Mouse (Mus musculus) hindbrain, embryonic 14.5 days (tissue): ENCODE data around the gene Pax7. TPM values are rescaled to one million over a fixed set of nuclear protein-coding genes. Genes with fewer than 3 reads are reported as not detected.

Experiments
- ATAC-seq: fragments of 200-750 bp; cut with Nextera tagmentation; 2 replicates; pipeline ENCODE4 v1.8.0; 2017; ENCODE audit warnings: moderate number of reproducible peaks, mild to moderate bottlenecking, moderate TSS enrichment, moderate library complexity; ENCODE audit not compliant: low FRiP score
- DNase-seq: peaks from one replicate; pipeline ENCODE4 v3.0.0-alpha.2; 2015; ENCODE audit warnings: low spot score
- H3K27ac ChIP-seq: fragments of 300-500 bp; sonication (generic); 2 replicates; pipeline ENCODE4 v1.5.1; 2014; ENCODE audit warnings: mild to moderate bottlenecking, moderate library complexity
- H3K27me3 ChIP-seq: fragments of 300-500 bp; sonication (generic); 2 replicates; pipeline ENCODE4 v1.6.1; 2014; ENCODE audit warnings: mild to moderate bottlenecking, low read length, mixed read lengths; ENCODE audit not compliant: control insufficient read depth, insufficient read depth
- H3K36me3 ChIP-seq: fragments of 300-500 bp; sonication (generic); replicated peaks from 2 replicates; pipeline ENCODE4 v1.6.1; 2014; ENCODE audit not compliant: control insufficient read depth, insufficient read depth
- H3K4me1 ChIP-seq: fragments of 300-500 bp; sonication (generic); replicated peaks from 2 replicates; pipeline ENCODE4 v1.6.1; 2014; ENCODE audit warnings: antibody characterized with exemption, low read length, mixed read lengths; ENCODE audit not compliant: control insufficient read depth, insufficient read depth
- H3K4me2 ChIP-seq: fragments of 300-500 bp; sonication (generic); replicated peaks from 2 replicates; pipeline ENCODE4 v1.6.1; 2014; ENCODE audit warnings: mild to moderate bottlenecking, moderate library complexity
- H3K4me3 ChIP-seq: fragments of 300-500 bp; sonication (generic); replicated peaks from 2 replicates; pipeline ENCODE4 v1.5.1; 2014; ENCODE audit warnings: mild to moderate bottlenecking, low read length
- H3K9ac ChIP-seq: fragments of 300-500 bp; sonication (generic); 2 replicates; pipeline ENCODE4 v1.6.1; 2014
- H3K9me3 ChIP-seq: fragments of 300-500 bp; sonication (generic); 2 replicates; pipeline ENCODE4 v1.6.1; 2016; ENCODE audit warnings: low read length; ENCODE audit not compliant: control insufficient read depth
- WGBS: fragments of 180-500 bp; shearing (Covaris S2); extraction: QIAGEN DNeasy Blood & Tissue Kit; methylation state at CpG from one replicate; pipeline ENCODE4 v1.1.7; 2014; 5-methylcytosine and 5-hydroxymethylcytosine counted together
- polyA plus RNA-seq: library from polyadenylated mRNA; unstranded; fragments of >200 nt; fragmentation: Nextera tagmentation; extraction: Ambion mirVana; gene quantifications from 2 replicates; pipeline ENCODE4 v1.2.1, GENCODE M21; 2014

Pax7 gene
- polyA plus RNA-seq, 1 experiment from 2014 or later = 0.24 TPM

DNA sequence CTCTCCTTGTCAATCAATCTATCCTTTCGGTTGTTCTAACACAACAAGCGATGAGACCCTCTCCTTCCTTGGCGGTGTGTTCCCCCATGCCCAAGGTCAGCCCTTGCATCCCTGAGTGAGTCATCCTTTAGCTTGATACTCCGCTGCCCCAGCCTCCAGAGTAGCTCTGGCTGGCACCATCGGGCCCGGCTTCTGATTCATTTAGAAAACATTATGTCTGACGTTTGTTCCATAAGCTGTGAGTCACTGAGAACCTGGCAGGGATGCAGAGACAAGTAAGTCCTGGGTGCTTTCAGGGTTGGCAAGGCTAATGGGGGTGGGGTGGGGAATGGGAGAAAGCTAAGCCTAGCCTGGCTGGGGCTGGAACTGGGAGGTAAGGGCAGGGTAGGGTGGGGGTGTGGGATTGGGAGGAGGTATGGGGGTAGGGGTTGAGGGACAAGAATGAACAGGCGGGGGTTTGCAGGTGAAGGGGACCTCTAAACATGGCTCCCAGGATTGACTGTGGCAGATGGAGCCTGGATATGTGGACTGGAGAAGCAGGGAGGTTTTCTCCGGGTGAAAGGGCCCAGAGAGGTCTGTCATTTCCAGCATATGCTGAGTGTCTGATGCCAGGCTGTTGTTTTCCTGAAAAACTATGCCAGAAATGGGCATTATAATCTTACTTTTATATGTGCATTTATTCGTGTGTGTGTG, 116.7 kb downstream of the Pax7 start:
- ATAC-seq = no peak
- DNase-seq = no peak
- Histone ChIP-seq H3K4me3 (no peak overlapping the region), H3K9me3 (no peaks in the 10 kb centered on the region), H3K4me1 (no peaks in the 10 kb centered on the region), H3K4me2 (no peak overlapping the region), H3K36me3 (no peaks in the 10 kb centered on the region), H3K27me3 (no peaks in the 10 kb centered on the region), H3K9ac (no peak overlapping the region), H3K27ac (no peak overlapping the region)
- 86% methylated on average over 10 of the region's 10 CpGs for WGBS

DNA sequence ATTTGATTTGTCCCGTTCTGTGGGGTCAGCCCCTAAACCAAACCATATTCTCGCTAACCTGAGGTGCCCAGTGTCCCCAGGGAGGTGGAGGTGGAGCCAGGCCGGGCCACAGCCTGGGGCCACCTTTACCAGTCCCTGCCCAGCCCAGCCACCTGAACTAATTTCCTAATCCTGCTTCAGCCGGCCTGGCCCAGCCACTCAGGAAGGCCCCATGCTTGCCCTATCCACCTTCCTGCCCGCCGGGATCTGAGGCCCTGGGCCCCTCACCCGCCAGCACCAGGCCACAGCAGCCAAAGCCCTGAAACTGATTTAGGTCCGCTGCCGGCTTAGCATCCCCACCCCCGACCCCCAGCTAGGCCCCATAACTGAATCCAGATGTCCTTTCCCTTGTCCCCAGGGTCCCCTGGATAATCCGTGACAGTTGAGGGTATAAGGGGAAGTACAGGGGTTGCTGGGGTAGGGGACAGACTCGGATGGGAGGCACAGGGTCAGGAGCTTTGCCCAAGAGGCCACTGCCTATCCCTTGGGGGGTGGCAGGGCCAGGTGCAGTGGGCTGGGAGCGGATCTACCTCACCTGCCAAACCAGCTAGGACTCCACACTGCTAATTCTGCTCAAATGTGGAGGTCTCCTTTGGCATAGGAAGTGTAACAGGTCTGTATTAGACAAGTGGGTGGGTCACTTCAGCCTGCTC, 117.9 kb downstream of the Pax7 start:
- Histone ChIP-seq H3K4me1 (peaks cover 9% of the 10 kb centered on the region), H3K9me3 (no peaks in the 10 kb centered on the region), H3K36me3 (no peaks in the 10 kb centered on the region), H3K27me3 (no peaks in the 10 kb centered on the region), H3K4me2 (no peak overlapping the region), H3K27ac (no peak overlapping the region), H3K4me3 (no peak overlapping the region), H3K9ac (no peak overlapping the region)
- ATAC-seq = no peak
- DNase-seq = no peak
- WGBS = 47% methylated on average over 13 of the region's 13 CpGs

DNA sequence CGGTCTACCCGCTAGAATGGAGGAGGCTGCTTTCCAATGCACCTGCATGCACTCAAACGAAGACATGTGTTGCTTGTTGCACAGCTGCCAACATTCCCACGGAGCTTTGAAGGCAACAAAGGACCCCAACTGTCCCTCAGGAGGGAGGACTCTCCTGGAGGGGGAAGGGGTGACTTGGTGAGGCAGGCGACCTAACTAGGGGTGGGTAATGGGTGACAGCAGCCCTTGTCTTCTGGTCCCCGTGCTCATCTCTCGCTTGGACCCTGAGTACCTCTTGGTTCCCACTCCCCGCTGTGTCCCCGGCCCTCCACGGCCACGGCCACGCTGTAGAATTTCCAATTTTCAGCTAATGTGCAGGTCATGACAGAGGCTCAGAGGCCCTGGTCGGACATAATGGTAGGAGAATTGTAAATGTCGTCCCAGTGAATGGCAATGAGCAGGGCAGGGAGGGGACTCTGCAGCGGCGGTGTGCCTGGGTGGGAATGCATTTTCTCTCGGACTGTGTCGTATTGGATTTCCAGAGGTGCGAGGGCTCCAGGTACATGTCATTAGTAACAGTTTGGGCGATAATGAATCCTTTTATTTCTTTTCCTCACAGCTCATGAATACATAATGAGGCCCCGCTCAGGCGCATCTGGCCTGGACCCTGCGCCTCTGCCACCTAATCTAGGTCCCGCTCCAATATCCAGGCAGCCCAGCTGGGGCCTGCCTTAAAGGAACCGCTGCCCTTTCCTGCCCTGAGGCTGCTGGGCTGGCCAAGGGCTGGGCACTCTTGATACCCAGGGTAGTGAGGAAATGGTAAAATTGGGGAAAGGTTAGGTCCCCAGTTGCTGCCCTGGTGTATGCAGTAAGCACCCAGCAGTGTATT, 122.6 kb downstream of the Pax7 start:
- 0 out of 2 replicates have a peak, but pooled peaks have one; percentile 24 for ATAC-seq

DNA sequence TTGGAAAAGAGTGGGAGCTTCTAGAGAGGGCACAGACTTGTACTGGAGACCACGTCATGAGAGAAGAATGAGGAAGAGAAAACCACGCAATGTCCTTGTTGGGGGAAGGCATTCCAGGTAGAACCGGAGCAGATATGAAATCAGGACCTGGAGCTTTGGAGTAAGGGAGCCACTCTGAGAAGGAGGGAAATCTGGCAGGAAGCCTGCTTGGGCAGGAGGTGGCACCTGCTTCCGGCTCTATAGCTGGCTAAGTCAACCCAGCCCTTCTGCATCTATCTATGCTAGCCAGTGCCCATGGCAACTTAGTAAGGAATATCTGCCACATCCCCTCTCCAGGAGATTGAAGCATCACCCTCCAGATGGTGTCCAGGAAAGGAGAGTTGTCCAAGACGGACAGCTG, 127.3 kb downstream of the Pax7 start:
- ATAC-seq = no peak
- Histone ChIP-seq H3K9ac (no peak overlapping the region), H3K36me3 (no peaks in the 10 kb centered on the region), H3K4me3 (no peak overlapping the region), H3K27me3 (no peaks in the 10 kb centered on the region; the same call in 1 of the 2 replicates), H3K4me2 (no peak overlapping the region), H3K9me3 (no peaks in the 10 kb centered on the region), H3K4me1 (peaks cover 6% of the 10 kb centered on the region), H3K27ac (no peak overlapping the region)
- DNase-seq = no peak
- WGBS = 89% methylated on average over 5 of the region's 5 CpGs

More for the DNA sequence above, 122.6 kb downstream of the Pax7 start:
- Histone ChIP-seq H3K9me3 (no peaks in the 10 kb centered on the region), H3K4me1 (peaks cover 10% of the 10 kb centered on the region), H3K4me2 (no peak overlapping the region), H3K9ac (no peak overlapping the region), H3K4me3 (no peak overlapping the region), H3K36me3 (no peaks in the 10 kb centered on the region), H3K27ac (no peak overlapping the region), H3K27me3 (no peaks in the 10 kb centered on the region; the same call in 1 of the 2 replicates)
- 23% methylated on average over 25 of the region's 25 CpGs for WGBS
- DNase-seq = peak; percentile 37

DNA sequence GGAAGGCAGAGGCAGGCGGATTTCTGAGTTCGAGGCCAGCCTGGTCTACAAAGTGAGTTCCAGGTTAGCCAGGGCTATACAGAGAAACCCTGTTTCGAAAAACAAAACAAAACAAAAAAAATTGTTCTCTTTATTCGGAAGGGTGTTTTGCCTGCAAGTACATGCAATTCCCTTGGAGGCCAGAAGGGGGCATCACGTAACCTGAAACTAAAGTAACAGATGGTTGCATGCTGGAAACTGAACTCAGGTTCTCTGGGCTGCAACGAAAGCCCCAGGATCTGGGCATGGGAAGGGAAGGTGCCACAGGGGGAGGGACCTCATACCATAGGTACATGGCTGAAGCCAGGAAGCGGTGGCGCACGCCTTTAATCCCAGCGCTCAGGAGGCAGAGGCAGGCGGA, 129.9 kb downstream of the Pax7 start:
- no peaks in the 10 kb centered on the region for H3K9me3 ChIP-seq
- no peaks in the 10 kb centered on the region for H3K36me3 ChIP-seq
- no peak overlapping the region for H3K4me2 ChIP-seq
- H3K27ac ChIP-seq = no peak overlapping the region
- WGBS = 87% methylated on average over 11 of the region's 11 CpGs
- DNase-seq = no peak
- no peaks in the 10 kb centered on the region for H3K4me1 ChIP-seq
- H3K9ac ChIP-seq = no peak overlapping the region
- H3K27me3 ChIP-seq = no peaks in the 10 kb centered on the region
- H3K4me3 ChIP-seq = no peak overlapping the region
- no peak for ATAC-seq

DNA sequence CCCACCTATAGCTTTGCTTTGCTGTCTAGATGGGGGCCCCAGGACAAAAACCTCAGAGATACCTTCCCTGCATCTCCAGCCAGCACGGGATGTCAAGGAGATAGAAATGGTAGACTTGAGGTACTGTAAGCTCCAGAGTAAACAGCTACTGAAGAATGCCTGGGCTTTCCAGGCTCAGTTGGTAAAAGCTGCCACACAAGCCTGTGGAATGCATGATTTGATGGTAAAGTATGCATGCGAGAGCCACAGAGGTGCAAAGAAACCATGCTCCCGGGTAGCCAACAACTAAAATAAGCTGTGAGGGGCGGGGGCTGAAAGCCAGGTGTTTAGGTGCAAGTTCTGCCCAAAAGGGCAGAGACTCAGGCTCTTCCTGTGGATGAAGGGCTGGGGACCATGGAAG, 130.4 kb downstream of the Pax7 start:
- no peaks in the 10 kb centered on the region for H3K27me3 ChIP-seq
- H3K27ac ChIP-seq = no peak overlapping the region
- no peak overlapping the region for H3K4me2 ChIP-seq
- H3K9ac ChIP-seq = no peak overlapping the region
- H3K4me1 ChIP-seq = no peaks in the 10 kb centered on the region
- no peaks in the 10 kb centered on the region for H3K9me3 ChIP-seq
- DNase-seq (no peak), ATAC-seq (no peak)
- WGBS = 75% methylated on average over 4 of the region's 4 CpGs
- no peaks in the 10 kb centered on the region for H3K36me3 ChIP-seq
- no peak overlapping the region for H3K4me3 ChIP-seq

DNA sequence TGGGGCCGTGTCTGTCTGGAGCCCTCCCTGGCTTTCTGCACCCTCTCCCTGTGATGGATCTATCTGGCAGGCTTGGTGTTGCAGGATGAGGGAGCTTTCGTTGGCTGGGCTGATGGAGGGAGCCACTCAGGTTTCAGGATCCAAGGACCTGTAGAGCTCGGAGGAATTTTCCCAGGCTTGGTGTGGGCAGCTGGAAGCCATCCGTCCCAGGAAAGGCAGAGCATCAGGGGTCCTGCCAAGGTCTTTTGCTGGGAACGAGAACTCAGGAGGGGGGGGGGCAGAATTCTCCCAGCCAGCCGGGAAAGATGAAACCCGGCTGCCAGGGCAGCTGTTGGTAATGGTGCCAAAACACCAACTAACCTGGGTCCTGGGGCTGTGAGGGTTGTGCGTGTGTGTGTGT, 134.7 kb downstream of the Pax7 start:
- Histone ChIP-seq H3K27me3 (no peaks in the 10 kb centered on the region), H3K4me1 (no peaks in the 10 kb centered on the region), H3K9me3 (no peaks in the 10 kb centered on the region), H3K9ac (no peak overlapping the region), H3K27ac (no peak overlapping the region), H3K4me2 (no peak overlapping the region), H3K36me3 (no peaks in the 10 kb centered on the region), H3K4me3 (no peak overlapping the region)
- no peak for ATAC-seq
- 64% methylated on average over 8 of the region's 8 CpGs for WGBS
- no peak for DNase-seq

DNA sequence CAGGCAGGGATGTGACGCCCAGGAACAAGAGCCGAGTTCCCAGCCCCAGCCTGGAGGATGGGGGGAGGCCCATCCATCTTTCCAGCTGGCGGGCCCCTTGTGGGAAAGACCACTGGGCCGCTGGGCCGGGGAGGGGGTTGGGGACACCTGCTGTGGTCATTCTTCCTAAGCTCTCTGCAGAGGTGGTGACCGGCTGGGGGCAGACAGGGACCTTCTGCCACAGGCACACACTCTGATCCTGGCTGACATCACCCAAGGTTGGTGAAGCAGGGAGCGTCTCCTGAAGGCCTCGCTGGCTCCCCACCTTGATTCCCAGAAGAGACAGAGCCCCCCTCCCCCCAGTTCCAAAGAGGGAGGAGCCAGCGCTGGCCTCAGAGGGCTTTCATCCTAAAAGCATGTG, 135.6 kb downstream of the Pax7 start:
- DNase-seq (no peak), ATAC-seq (no peak)
- Histone ChIP-seq H3K9me3 (no peaks in the 10 kb centered on the region), H3K4me3 (no peak overlapping the region), H3K4me1 (no peaks in the 10 kb centered on the region), H3K4me2 (no peak overlapping the region), H3K27ac (no peak overlapping the region), H3K27me3 (no peaks in the 10 kb centered on the region), H3K9ac (no peak overlapping the region), H3K36me3 (no peaks in the 10 kb centered on the region)
- WGBS = 7% methylated on average over 9 of the region's 9 CpGs

DNA sequence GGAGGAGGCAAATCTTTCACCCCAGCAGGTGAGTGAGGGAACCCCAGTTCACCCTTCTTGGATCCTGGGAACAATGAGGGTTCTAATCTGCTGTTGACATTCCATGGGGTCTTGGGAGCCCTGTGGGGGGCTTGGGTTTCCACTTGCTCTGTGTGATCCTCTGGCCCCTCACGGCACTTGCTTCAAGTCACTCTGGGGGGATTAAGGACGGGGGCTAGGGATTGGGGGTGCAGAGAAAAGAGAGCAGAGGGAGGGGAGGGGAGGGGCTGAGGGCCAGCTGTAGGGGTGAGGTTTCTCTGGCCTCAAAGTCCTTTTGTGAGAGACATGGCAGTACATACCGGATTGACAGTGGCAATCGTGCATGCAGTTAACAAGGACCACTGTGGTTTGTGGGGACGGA, 140.0 kb downstream of the Pax7 start:
- no peak overlapping the region for H3K9ac ChIP-seq
- no peak for ATAC-seq
- no peak overlapping the region for H3K4me2 ChIP-seq
- WGBS = 38% methylated on average over 5 of the region's 5 CpGs
- H3K4me3 ChIP-seq = no peak overlapping the region
- no peaks in the 10 kb centered on the region for H3K27me3 ChIP-seq
- H3K4me1 ChIP-seq = 0 out of 2 replicates have a peak, but pooled peaks cover 5% of the 10 kb centered on the region
- DNase-seq = no peak
- no peaks in the 10 kb centered on the region for H3K9me3 ChIP-seq
- H3K36me3 ChIP-seq = no peaks in the 10 kb centered on the region
- no peak overlapping the region for H3K27ac ChIP-seq
